Mouse (Mus musculus): Measurements from ENCODE around the gene Bnip1.

The Bnip1 gene

GRCm38 (mm10) chr17:26839718-26840438 is 59.0 kb downstream of the Bnip1 start:
- DNase-seq (ENCODE audit: extremely low read depth, low read depth), result no peak

GRCm38 (mm10) chr17:26840439-26840780 is 59.5 kb downstream of the Bnip1 start:
- DNase-seq (ENCODE audit: extremely low read depth, low read depth), result no peak

DNA sequence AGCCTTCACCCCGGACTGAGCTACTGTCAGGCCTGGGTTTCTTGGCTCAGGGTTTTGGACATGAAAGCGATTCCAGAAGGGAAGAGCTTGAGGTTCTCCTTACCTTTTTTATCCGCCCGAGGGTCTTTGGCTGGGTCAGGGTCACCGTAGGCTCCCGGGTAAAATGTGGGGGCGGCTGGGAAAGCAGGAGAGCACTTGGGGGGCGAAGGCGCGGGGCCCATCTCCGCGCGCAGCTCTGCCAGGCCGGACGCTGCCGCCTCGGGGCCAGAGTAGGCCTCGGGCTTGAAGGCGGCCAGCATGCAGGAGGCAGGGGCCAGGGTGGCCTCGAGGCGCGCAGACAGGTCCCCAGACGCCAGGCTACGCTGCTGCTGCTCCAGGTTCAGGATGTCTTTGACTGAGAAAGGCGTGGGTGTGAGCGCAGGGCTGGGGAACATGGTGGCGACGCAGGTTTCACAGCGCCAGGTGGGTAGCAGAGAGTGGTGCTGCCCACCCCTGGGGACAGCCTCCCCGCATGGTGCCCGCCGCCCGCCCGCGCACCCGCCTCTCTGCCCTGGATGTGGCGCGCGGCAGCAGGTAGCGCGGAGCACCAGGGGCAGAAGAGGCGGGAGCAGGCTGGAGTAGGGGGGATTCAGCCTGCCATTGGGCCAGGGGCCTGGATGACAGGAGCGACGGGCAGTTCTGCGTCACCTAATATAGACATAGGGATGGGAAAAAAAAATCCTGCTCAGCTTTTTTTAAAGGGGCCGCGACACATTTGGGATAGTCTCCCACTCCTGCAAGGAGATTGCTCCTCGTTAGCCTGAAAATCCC is 60.3 kb downstream of the Bnip1 start:
- no peak for DNase-seq (ENCODE audit: extremely low read depth, low read depth)

DNA sequence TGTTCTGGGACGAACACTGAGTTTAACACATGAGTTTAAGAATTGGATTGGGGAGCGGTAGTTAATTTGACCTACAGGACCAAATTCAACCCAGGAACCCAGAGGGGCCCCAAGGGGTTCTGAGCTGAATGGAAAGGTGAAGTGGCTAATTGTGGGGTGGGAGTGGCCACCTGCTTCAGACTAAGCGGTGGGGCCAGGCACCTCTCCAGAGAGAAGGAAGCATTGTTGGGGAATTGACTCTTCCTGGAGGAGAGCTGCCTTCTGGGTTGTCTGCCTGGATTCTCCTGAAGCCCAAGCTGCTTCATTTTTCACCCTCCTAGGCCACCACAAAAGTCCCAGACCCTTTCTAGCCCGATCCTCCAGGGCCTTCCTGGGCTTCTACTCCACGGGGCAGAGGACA is 61.1 kb downstream of the Bnip1 start:
- no peak for DNase-seq (ENCODE audit: extremely low read depth, low read depth)
